Mouse (Mus musculus) kidney, adult 9 months (tissue): Measurements from ENCODE around the gene Lypd6.

Source experiments
- DNase-seq: peaks from one replicate; pipeline ENCODE4 v3.0.0; 2022

The Lypd6 gene

DNA sequence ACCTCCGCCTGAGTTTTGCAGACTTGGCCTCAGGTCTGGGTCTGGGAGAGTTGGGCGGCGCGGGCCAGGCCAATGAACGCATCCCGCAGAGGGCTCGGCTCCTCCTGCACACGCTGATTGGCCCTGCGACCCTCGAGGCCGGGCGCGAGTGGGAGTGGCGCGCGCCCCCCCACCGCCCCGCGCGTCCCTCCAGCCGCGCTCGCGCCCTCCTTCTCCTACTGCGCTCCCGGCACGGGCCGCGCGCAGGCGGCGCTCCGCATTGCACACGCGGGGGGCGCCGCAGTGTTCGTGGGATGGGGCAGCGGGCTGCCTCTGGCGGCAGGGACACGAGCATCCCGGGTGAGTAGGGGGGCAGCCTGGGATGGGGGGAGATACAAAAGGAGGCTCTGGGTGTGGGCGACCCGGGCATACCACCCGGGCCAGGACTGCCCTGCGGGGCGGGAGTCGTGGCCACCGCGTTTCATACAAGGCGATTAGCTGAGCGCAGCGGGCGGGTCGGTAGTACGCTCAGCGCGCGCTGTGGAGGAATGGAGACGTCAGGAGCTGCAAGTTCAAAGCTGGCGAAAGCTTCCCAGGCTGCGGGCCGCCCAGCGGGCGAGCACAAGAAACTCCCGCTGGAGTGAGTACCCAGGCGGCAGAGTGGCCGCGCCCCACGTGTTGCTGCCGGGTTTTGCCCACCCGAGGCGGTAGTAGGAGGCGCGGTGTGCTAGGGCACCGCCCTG lies at the start of gene Lypd6:
TSS of gene Lypd6 (plus strand) at position 184 of the 722 bp plus-strand sequence.
- DNase-seq = peak; percentile 54

DNA sequence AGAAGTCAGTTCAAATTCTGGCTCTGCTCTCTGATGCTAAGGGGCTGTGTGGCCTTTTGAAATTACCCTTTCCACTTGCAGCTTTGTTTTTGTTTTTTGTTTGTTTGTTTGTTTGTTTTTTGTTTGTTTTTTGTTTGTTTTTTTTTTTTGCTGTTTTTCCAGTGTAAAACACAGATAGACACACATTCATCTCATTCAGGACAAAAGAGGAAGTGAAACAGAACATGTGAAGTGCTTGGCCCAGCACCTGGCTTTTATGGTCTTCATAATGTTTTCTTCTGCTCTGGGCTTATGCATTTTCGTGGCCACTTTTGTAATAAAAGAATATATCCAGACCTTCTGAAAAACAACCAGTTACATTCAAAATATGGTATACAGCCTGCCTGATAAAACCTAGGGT lies 46.8 kb upstream of the Lypd6 start:
- DNase-seq = no peak

DNA sequence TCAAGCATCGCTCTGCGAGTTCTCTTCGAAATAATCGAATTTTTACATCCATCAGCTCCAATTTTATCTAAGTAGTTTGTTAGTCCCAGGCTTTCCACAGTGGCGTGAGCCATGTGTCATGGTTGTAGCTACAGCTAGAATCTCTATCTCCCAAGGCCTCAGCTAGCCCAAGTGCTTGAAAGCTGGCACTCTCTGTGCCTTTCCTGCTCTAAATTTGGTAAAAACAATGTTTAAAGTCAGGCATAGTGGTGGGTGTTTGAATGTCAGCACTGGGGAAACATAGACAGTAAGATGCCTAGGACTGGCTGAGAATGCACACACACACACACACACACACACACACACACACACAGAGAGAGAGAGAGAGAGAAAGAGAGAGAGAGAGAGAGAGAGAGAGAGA lies 40.7 kb upstream of the Lypd6 start:
- no peak for DNase-seq

DNA sequence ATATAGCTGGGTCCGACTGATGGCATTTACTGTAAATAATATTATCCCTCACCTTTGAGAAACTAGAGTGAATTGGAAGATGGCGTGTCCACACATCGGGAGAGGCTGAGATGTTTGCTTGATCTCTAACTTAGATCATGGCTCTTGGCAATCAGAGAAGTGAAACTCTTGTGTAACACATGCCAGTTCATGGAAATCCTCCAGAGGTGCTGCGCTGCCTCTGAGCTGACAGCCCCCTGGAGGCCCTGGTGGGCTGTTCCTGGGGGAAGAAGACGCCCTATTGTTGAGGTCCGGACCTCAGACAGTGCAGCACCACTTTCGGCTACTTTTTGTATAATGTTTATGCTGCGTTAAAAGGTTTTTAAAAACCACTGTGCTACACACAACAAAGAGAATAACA lies 37.3 kb upstream of the Lypd6 start:
- no peak for DNase-seq

DNA sequence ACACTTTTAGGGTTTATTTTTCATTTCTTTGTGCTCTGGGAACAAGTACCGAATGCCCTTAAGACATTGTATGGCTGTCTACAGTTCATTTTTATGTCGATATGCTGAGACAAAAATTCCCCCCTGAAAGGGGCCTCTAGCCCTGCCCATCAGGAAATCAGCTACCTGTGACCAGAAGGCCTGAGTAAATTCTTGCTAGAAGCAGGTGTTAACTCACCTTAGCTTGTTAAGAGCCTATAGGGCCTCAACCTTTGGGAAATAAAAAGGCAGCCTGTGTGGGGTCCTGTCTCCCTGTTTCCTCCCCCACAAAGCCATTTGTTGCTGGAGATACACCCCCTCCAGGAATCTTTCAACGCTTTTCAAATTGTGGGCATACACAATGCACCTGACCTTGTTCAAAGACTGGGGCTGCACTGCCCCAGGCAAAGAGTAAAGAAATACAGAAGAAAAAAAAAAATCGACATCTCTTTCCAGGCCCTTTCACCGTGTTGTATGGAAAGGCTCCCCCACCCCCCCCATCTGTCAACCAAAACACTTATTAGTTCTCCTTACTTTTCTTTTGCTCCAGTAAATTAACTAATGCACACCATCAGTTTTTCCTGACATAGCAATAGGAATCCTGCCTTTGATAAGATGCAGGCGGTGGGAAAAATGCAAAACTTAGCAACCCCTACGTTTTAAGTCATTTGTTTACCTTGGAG lies 21.9 kb upstream of the Lypd6 start:
- no peak for DNase-seq

DNA sequence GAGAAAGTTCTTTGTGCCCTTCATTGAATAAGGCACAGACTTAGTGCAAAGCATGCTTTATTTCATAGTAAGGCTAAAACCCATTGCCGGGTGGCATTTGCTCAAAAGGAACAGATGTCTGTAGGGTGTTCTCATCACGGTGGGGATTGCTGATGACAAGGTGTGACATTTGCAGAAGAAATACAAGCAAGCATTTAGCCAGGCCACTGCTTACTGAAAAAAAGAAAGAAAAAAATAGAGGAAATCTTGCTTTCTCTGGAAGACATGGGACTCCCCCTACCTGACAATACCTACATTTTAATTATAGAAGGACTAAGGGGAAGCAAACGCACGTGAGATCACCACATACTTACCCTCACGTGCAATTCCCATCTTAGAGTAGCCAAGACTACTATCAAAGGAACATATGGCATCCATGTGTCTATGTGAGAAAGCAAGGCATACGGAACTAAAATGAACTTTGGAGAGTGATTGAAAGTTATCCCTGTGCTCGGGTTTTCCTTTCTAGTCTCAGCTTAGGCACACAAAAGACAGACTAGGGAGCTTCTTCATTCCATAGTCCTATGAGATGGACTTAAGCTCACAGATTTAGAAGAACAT lies 21.3 kb upstream of the Lypd6 start:
- DNase-seq = no peak

DNA sequence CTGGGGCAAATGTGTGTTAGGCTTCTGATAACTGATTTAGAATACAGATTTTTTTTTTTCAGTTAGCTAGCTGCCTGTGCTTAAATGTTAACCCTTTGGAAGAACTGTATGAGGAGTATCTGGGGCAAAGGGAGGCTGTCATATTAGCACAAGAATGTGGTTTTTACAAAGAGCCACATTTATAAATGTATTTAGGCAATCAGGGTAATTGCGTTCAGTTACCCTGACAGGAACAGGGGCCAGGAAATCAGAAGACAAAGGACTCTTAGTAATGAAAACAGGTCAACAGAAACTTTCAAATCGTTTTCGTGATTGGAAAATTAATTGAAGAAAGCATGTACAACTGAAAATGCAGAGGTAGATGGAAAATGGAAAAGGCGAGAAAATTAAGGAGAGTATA lies 20.4 kb upstream of the Lypd6 start:
- DNase-seq = no peak

DNA sequence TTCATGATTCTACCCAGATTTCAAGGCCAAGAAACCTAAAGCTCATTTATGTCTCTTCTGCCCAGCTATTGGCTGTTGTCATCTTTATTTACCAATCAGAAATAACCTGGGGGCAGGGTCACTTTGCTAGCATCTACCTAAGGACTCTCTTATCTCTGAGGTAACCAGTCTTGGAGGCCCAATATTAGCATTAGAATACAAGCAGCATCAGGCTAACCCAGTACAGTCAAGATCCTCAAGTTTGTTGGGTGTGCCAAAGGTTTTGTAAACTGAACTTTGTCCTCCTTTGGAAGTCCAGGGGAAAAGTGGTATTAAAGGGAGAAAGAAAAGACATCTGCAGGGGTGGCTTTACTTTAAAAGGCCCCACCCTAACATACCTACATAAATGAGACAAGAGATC lies 17.8 kb upstream of the Lypd6 start:
- DNase-seq = no peak

DNA sequence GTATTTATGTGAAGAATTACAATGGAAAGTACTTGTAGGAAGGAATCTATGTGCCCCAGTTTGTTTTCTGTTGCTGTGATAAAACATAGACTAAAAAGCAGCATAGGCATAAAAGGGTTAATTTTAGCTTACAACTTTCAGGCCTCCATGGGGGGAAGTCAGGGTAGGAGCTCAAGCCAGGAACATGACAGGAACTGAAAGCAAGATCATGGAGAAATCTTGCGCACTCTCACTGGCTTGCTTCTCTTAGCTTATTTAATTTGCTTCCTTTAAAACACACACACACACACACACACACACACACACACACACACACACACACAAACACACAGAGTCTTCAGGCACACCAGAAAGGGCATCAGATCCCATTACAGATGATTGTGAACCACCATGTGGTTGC lies 12.3 kb upstream of the Lypd6 start:
- no peak for DNase-seq

DNA sequence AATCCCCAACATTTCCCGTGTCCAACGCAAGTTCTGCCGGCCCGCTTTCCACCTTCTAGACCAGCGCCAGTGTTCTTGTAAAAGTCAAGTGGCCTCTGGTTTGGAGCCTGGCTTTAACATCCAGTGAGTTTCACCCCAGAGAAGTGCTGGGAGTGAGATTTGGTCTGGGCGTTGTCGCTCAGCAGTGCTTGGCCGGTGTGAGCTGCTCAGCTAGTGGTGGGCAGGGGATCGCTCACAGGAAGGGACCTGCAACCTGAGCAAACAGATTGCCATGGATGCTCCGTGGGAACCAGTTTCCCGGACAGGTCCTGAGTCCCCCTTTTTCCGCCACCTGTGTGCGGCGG lies 355 bp upstream of the Lypd6 start:
- DNase-seq = no peak

DNA sequence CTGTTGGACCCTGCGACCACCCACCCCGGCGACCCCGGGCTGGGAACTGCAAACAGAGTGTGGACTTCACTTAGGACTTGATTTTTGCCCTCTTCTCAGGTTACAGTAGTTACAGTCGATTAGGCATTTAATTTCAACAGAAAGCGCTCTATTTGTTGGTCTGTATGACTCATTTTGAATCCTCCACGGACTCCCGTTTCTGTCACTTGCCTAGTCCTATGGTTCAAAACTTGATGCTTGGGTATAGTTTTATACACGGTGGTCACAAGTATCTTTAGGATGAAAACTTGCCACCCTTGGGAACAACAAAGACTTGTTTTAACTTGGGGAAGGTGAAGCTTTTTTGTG lies 713 bp downstream of the Lypd6 start:
- peak; percentile 6 for DNase-seq

DNA sequence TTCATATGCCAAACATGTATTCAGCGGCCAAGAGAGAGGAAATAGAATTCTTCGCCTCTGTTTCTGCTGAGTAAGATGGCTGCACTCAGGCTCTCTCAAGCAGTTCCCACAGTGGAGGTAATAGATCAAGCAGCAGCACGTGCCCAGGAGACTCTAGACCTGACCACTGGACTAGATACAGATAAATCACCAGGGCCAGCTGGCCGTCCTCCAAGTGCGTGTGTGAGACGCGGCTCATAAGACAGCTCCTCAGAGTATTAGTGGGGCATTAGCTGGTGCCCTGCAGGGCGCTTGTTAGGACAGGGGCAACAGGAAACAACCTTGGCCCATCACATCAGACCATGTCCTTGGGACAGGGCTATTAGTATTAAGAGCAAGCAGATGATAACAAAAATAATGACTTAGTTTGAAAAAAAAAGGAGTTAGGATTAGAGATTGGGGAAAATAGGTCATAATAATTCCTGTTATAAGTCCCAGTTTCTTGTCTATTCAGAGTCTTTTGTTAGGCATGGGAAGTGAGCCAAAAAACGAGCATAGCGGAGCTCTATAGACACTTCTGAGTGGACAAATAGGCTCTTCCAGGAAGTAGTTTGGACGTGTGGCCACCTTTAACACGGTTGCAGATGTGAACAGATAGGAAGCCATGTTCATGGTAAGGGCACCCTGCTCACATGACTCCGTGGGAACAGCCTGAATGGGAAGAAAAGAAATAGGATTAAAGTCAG lies 3.5 kb downstream of the Lypd6 start:
- peak; percentile 54 for DNase-seq

DNA sequence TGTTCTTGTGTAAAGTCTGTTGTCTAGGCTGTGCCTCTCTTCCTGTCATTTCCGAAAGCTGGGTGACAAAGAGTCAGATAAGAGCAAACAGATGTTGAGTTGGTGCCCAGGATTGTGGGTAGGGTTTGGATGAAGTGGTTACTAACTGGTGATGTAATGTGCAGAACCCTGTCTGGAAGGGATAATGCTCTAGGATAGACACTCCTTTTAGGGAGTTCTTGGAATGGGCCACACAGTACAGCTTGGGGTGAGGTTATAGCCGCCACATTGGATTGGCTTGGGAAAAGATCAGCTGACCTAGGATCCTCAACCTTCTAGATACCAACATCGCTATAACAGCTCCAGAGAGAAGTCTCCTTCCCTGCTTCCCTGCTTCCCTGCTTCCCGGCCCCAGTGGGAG lies 5.9 kb downstream of the Lypd6 start:
- no peak for DNase-seq

DNA sequence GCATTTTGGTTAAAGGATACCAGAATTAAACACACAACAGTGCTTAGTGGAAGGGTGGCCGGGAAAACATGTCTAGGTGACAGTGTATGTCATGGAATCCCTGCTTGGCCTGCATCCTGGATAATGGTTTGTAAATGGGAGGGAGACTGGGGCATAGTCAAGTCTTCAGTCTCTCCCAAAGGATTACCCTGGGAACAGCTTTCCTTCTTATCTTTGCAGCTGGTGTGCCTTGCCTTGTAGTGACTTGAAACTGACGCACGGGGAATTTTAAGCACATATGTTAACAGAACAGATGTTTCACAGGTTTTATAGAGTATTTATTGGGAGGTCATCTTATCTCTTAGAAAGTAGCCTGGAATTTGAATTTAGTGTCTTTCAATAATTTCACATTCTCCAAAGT lies 18.5 kb downstream of the Lypd6 start:
- no peak for DNase-seq

DNA sequence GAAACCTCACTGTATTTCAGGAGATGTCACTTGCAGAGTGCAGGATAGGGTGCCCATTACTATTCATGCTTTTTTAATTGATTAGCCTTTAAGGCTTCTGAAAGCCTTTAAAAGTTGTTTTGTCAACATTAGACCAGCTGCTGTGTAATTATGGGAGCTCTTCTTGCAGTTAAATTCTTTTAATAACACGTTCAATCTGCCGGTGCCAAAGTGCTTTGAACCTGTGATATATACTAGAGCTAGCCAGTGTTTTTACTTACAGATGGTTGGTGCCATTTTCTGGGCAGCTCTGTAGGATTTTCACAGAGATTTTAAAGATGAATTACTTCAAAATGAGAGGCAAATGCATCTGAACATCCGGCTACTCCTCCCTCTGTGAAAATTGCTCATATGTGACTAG lies 21.5 kb downstream of the Lypd6 start:
- no peak for DNase-seq

DNA sequence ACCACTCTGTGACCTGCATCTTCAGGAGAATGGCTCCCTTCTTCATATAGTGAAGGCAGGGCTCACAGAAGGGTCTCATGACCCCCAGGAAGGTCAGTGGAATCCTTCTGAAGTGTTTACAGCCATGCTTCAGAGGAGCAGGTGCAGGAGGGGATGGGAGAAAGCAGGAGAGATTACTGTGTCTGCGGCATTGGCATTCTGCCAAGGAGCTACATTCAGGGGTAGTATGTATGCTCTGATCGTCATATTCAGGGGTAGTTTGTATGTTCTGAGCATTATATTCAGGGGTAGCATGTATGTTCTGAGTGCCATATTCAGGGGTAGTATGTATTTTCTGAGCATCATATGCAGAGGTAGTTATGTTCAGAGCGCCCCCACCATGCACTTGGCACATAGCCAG lies 30.1 kb downstream of the Lypd6 start:
- no peak for DNase-seq

DNA sequence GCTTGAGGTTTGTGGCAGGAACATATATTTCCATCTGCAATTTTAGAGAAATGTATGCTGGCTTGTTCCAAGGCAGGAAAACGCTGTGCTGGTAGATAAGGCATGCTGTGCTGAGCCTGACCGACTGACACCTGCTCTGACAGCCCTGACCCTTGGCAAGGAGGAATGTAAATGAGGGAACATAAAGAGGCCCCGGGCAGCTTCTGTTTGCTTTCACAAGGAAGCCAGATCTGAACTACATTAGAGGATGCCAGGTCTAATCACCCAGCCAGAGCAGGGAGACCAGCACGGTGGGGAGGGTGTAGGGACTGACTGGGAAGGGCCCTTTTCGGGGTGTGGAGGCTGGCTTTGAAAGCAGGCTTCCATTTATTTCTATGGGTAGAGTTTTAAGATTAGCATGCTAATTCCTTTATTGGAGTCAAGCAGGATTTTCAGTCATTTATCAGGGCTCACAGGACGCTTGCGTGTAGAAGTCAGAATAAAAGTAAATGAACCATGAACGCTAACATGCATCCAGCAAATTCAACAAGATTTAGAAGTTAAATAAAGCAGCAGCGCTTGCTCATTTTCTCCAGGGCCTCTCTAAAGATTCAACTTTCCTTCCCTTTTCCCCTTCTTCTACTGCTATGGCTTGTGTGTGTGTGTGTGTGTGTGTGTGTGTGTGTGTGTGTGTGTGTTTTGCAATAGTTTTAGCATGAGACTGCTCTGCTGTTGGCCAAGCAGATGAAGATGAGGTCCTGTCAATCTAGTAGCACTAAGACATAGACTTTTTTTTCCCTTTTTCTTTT lies 34.3 kb downstream of the Lypd6 start:
- peak; percentile 34 for DNase-seq

DNA sequence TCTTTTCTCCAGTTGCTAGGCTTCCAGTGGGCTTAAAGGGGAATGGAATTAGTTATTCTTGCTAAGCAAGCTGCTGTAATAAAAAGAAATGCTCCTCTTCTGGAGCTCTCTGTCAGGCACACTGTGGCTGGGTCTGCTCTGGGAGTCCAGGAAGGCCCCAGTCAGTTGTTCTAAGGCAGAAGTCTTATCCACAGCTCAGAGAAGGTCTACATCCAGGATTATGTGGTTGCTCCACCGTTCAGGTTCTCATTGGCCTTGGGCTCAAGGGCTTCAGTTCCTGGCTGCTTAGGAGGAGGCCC lies 34.9 kb downstream of the Lypd6 start:
- DNase-seq = no peak

DNA sequence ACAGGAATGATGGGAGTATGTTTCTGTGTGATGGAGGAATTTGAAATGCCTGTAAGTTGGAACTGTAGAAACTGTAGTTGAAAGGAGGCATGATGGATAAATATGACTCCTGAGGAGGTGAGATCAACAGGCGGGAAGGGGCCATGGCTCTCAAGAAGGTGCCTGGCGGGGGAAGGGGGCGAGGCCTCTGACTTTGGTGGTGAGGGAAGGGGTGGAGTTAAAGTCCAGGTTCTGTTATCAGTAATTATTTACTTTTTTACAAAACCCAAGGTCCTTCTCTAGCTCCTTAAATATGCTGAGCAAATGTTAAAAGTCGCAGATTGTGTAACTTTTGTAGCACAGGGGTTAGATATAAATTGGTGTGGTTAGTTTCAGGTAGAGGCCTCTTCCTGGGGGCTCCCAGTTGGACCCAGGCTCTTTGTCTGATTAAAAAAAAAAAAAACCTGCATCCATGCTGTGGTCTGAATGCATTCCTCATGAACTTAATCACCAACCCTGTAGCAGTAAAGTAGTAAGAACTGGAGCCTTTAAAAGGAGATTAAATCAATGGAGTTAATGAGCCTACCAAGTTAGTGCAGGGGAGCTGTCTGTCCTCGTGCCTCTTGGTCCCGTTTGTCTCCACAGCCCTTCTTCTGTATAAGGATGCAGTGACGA lies 37.7 kb downstream of the Lypd6 start:
- peak; percentile 5 for DNase-seq

DNA sequence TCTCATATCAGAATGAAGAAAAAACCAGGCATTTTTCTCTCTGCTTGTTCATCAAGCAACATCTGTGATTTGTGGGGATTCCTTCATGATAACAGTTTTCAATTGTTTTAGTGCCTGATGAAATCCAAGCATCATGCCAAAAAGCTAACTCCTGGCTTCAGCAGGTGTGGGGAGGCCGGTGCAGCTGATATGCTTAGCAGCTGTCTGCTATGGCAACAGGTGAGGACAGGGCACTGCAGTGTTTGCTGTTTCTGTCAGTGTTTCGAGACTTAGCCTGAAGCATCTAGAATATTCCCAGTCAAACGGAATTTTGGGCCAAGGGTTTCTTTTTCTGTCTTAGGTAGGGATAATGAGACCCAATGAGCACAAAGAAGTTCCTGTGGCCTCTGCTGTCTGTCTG lies 39.4 kb downstream of the Lypd6 start:
- no peak for DNase-seq

DNA sequence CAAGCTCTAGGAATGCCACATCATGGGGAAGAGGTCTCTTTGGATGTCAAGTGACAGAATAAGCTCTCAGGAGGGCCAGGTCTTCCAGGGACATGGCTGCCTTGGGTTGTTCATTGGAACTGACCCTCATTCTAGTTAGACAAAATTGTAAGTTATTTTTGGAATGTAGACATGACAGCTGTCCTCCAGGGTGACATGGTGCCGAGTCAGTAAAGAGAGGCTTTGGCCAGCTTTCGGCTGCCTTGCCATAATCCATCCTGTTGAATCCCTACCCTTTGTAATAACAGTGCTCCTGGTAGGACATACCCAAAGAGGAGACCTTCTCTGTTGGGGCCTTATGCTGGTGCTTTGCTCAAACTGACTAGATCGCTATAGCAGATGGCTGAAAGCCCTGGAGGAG lies 39.8 kb downstream of the Lypd6 start:
- DNase-seq = no peak

DNA sequence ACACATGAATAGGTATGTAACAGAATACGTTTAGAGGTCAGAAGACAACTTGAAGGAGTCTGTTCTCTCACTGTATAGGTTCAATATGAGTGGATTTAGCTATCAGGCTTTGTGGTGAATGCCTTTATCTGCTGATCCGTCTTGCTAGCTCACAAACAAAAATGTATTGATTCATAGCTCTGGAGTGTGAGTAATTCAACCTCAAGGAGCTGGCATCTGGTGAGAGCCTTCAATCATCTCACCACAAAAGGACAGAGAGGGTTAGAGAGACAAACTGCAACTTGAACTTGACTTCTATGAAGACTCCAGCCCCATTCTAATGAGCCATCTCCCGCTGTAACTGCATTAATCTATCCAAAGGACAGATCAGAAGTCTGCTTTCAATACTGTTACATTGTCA lies 40.6 kb downstream of the Lypd6 start:
- no peak for DNase-seq

DNA sequence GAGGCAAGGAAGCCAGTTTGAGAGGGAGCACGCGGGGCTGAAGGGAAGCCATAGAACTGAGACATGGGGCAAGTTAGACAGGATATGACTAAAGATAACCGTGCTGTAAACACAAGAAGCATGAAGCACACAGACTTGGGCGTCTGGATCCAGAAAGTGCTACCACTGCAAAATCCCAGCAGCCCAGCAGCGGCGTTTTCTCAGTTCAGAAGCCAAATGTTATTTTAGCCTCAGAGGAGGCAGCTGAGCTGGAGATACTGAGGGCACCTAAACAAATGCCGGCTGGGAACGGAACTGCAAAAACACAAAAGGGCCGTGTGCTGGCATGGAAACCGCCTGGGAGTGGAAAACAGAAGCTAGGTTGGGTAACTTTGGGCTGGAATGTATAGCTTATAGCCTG lies 43.9 kb downstream of the Lypd6 start:
- no peak for DNase-seq
